Mouse (Mus musculus): ENCODE data around the gene Faah. TPM values are rescaled to one million over a fixed set of nuclear protein-coding genes. Genes with fewer than 3 reads are reported as not detected.

Faah gene
- total RNA-seq (2021): 10 to 100 TPM; 45.8 to 53.7 TPM

- intact Hi-C loops (cut with DNase I): no loop called here
- DNase-seq: no peak
Observed at GRCm38 (mm10) chr4:116017902-116018746, at the start of gene Faah. Faah (minus strand) TSS chr4:116017926.

- intact Hi-C loops (cut with DNase I): loop anchor here (10.0 kb wide), 1 partner anchor 159 kb away; no protein-coding TSS in a partner anchor
- no peak for DNase-seq
Observed at GRCm38 (mm10) chr4:116063855-116064254, 46.1 kb upstream of the Faah start.

GRCm38 (mm10) chr4:116059012-116059726 lies 41.4 kb upstream of the Faah start:
- intact Hi-C loops (cut with DNase I): no loop called here
- no peak for DNase-seq

- intact Hi-C loops (cut with DNase I): no loop called here
- no peak for DNase-seq
Observed at GRCm38 (mm10) chr4:116057559-116057958, 39.8 kb upstream of the Faah start.

GRCm38 (mm10) chr4:116053399-116053961 lies 35.8 kb upstream of the Faah start, which contains the start of gene Nsun4:
Nsun4 (minus strand) TSS chr4:116053876.
- intact Hi-C loops (cut with DNase I): no loop called here
- DNase-seq: peak; percentile 85

- intact Hi-C loops (cut with DNase I): no loop called here
Observed at GRCm38 (mm10) chr4:116052526-116053293, 35.0 kb upstream of the Faah start.

GRCm38 (mm10) chr4:116049211-116049610 lies 31.5 kb upstream of the Faah start:
- DNase-seq: no peak
- intact Hi-C loops (cut with DNase I): no loop called here

More at GRCm38 (mm10) chr4:116052526-116053293, 35.0 kb upstream of the Faah start:
- peak; percentile 40 for DNase-seq

GRCm38 (mm10) chr4:116048130-116048920 lies 30.6 kb upstream of the Faah start:
- intact Hi-C loops (cut with DNase I): no loop called here

GRCm38 (mm10) chr4:116047681-116048080 lies 30.0 kb upstream of the Faah start:
- intact Hi-C loops (cut with DNase I): no loop called here
- no peak for DNase-seq

More at GRCm38 (mm10) chr4:116048130-116048920, 30.6 kb upstream of the Faah start:
- DNase-seq: no peak

GRCm38 (mm10) chr4:116046604-116047003 lies 28.9 kb upstream of the Faah start:
- DNase-seq: no peak
- intact Hi-C loops (cut with DNase I): no loop called here

- intact Hi-C loops (cut with DNase I): no loop called here
- no peak for DNase-seq
Observed at GRCm38 (mm10) chr4:116042186-116042585, 24.5 kb upstream of the Faah start.

GRCm38 (mm10) chr4:116040466-116040865 lies 22.7 kb upstream of the Faah start:
- intact Hi-C loops (cut with DNase I): no loop called here
- no peak for DNase-seq

- intact Hi-C loops (cut with DNase I): no loop called here
- DNase-seq: no peak
Observed at GRCm38 (mm10) chr4:116033374-116033773, 15.6 kb upstream of the Faah start.

GRCm38 (mm10) chr4:116032906-116033305 lies 15.2 kb upstream of the Faah start:
- intact Hi-C loops (cut with DNase I): no loop called here
- DNase-seq: no peak

GRCm38 (mm10) chr4:116017300-116017901 lies 325 bp downstream of the Faah start:
- intact Hi-C loops (cut with DNase I): no loop called here
- peak; percentile 73 for DNase-seq

GRCm38 (mm10) chr4:116016862-116017299 lies 845 bp downstream of the Faah start:
- intact Hi-C loops (cut with DNase I): no loop called here
- DNase-seq: no peak

- intact Hi-C loops (cut with DNase I): no loop called here
- DNase-seq: no peak
Observed at GRCm38 (mm10) chr4:116016396-116016795, 1.3 kb downstream of the Faah start.

GRCm38 (mm10) chr4:116015996-116016395 lies 1.7 kb downstream of the Faah start:
- DNase-seq: no peak
- intact Hi-C loops (cut with DNase I): no loop called here

- intact Hi-C loops (cut with DNase I): no loop called here
- no peak for DNase-seq
Observed at GRCm38 (mm10) chr4:116015502-116015901, 2.2 kb downstream of the Faah start.

Data from left cerebral cortex, postnatal 4 days (tissue).